Mouse (Mus musculus): ENCODE data around the gene Srsf4. TPM values are rescaled to one million over a fixed set of nuclear protein-coding genes. Genes with fewer than 3 reads are reported as not detected.
A peak's percentile ranks its signal among the peaks of the same experiment; 100 is the strongest.

Gene Srsf4
- polyA plus RNA-seq, 1 experiment, result 55.4 TPM

DNA sequence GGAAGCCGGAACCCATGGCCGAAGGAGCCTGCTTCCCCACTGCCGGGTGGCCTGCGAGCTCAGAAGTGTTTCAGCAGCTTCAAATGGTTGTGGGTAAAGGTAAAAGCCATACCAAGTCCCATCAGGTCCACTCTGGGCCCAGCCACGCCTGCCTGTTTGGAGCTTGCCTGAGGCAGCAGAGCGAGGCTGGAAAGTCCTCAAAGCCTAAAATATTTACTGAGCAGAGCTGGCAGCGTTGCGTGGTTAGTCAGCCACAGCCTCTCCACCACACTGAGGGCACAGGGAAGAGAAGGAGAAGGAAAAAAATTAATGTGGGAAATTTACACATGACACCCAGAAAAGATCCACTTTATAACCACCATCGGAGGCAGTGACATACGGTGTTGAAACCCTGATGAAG is 40.1 kb downstream of the Srsf4 start:
- TF ChIP-seq CEBPB (IDR thresholded peaks at IDR 0.05; ENCODE audit: low read depth) (no peak), MYOG (IDR thresholded peaks at IDR 0.05; ENCODE audit: control insufficient read depth, extremely low read depth, insufficient read length) (no peak), MAX (IDR thresholded peaks at IDR 0.05) (no peak), FOSL1 (IDR thresholded peaks at IDR 0.05; ENCODE audit: insufficient read depth, low read length, poor library complexity, severe bottlenecking) (no peak), CTCF (IDR thresholded peaks at IDR 0.05; ENCODE audit: control insufficient read depth, insufficient read depth, insufficient read length) (no peak), MYOD1 (IDR thresholded peaks at IDR 0.05; ENCODE audit: control insufficient read depth, insufficient read length, low read depth) (no peak)
- H3ac ChIP-seq (ENCODE audit: control insufficient read depth, insufficient read length, low read depth), result no peak overlapping the region
- H3K4me3 ChIP-seq (ENCODE audit: insufficient read depth, poor library complexity, severe bottlenecking), result no peak overlapping the region
- no peaks in the 10 kb centered on the region for H3K79me2 ChIP-seq (ENCODE audit: control insufficient read depth, insufficient read depth)
- H3K27me3 ChIP-seq (ENCODE audit: control insufficient read depth, insufficient read depth, insufficient read length), result no peaks in the 10 kb centered on the region
- no peaks in the 10 kb centered on the region for H3K79me3 ChIP-seq (ENCODE audit: low read depth)
- no peaks in the 10 kb centered on the region for H3K36me3 ChIP-seq (ENCODE audit: control insufficient read depth, insufficient read depth)

DNA sequence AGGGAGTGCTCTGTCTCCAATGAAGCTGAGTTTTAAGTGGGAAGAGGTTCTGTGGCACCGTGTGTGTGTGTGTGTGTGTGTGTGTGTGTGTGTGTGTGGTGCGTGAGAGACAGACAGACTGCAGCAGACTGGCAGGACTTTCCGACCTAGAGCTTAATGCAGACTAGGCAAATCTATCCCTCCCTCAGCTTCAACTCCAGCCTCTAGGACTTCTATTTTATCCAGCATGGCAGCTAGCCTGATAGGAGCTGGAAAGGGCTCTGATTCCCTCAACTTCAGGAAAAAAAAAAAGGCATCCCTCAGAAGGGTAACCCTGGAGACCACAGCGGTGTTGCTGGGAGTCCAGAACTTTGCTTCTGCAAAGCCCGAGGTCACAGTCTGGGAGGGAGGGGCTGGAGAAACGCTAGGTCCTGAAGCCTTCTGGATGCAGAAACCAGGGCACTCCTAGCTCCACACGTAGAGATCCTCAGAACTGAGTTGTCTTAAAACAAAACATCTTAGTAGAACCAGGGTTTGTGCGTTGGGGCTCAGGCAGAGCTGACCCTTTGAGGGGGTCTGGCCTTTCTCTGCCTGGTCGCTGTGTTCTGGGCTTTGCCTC is 40.7 kb downstream of the Srsf4 start:
- no peaks in the 10 kb centered on the region for H3K79me2 ChIP-seq (ENCODE audit: control insufficient read depth, insufficient read depth)
- no peaks in the 10 kb centered on the region for H3K27me3 ChIP-seq (ENCODE audit: control insufficient read depth, insufficient read depth, insufficient read length)
- no peak overlapping the region for H3ac ChIP-seq (ENCODE audit: control insufficient read depth, insufficient read length, low read depth)
- no peaks in the 10 kb centered on the region for H3K36me3 ChIP-seq (ENCODE audit: control insufficient read depth, insufficient read depth)
- no peaks in the 10 kb centered on the region for H3K79me3 ChIP-seq (ENCODE audit: low read depth)
- H3K4me3 ChIP-seq (ENCODE audit: insufficient read depth, poor library complexity, severe bottlenecking), result no peak overlapping the region
- no peak for TF ChIP-seq CEBPB (IDR thresholded peaks at IDR 0.05; ENCODE audit: low read depth)
- no peak for TF ChIP-seq MAX (IDR thresholded peaks at IDR 0.05)
- no peak for TF ChIP-seq MYOG (IDR thresholded peaks at IDR 0.05; ENCODE audit: control insufficient read depth, extremely low read depth, insufficient read length)
- no peak for TF ChIP-seq FOSL1 (IDR thresholded peaks at IDR 0.05; ENCODE audit: insufficient read depth, low read length, poor library complexity, severe bottlenecking)
- TF ChIP-seq CTCF (IDR thresholded peaks at IDR 0.05; ENCODE audit: control insufficient read depth, insufficient read depth, insufficient read length), result no peak
- no peak for TF ChIP-seq USF1 (IDR thresholded peaks at IDR 0.05; ENCODE audit: low read depth)
- TF ChIP-seq MYOD1 (IDR thresholded peaks at IDR 0.05; ENCODE audit: control insufficient read depth, insufficient read length, low read depth), result no peak

DNA sequence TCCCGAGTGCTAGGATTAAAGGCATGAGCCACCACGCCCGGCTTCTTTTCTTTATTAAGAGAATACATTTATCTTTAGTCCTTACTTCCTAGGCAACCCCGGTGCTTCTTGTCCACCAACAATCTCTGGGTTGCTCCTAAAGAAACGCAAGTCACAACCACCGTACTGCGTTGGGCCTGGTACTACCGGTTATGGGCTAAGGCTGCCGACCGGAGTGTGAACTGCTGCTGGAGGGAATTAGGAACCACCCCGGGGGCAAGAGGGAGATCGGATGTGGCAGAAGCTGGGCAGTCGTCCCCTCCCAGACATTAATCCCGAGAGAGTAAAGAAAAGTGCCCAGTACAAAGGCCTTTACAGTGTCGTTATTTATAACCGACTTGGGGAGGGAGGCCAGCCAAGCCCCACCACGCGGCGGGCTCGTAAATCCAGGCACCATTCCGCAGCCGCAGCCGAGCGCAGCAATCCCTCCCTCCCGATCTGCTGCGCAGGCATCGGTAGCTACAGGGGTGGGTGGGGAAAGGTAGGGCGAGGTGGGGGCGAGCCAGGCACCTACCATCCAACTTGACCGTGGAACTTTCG is 41.6 kb downstream of the Srsf4 start:
- no peak overlapping the region for H3K4me3 ChIP-seq (ENCODE audit: insufficient read depth, poor library complexity, severe bottlenecking)
- no peaks in the 10 kb centered on the region for H3K36me3 ChIP-seq (ENCODE audit: control insufficient read depth, insufficient read depth)
- no peaks in the 10 kb centered on the region for H3K79me2 ChIP-seq (ENCODE audit: control insufficient read depth, insufficient read depth)
- no peaks in the 10 kb centered on the region for H3K79me3 ChIP-seq (ENCODE audit: low read depth)
- TF ChIP-seq CEBPB (IDR thresholded peaks at IDR 0.05; ENCODE audit: low read depth), result no peak
- no peak for TF ChIP-seq MYOG (IDR thresholded peaks at IDR 0.05; ENCODE audit: control insufficient read depth, extremely low read depth, insufficient read length)
- TF ChIP-seq MYOD1 (IDR thresholded peaks at IDR 0.05; ENCODE audit: control insufficient read depth, insufficient read length, low read depth), result no peak
- TF ChIP-seq CTCF (IDR thresholded peaks at IDR 0.05; ENCODE audit: control insufficient read depth, insufficient read depth, insufficient read length), result no peak
- TF ChIP-seq FOSL1 (IDR thresholded peaks at IDR 0.05; ENCODE audit: insufficient read depth, low read length, poor library complexity, severe bottlenecking), result no peak
- TF ChIP-seq USF1 (IDR thresholded peaks at IDR 0.05; ENCODE audit: low read depth), result no peak
- no peak for TF ChIP-seq MAX (IDR thresholded peaks at IDR 0.05)
- H3ac ChIP-seq (ENCODE audit: control insufficient read depth, insufficient read length, low read depth), result no peak overlapping the region
- H3K27me3 ChIP-seq (ENCODE audit: control insufficient read depth, insufficient read depth, insufficient read length), result no peaks in the 10 kb centered on the region

DNA sequence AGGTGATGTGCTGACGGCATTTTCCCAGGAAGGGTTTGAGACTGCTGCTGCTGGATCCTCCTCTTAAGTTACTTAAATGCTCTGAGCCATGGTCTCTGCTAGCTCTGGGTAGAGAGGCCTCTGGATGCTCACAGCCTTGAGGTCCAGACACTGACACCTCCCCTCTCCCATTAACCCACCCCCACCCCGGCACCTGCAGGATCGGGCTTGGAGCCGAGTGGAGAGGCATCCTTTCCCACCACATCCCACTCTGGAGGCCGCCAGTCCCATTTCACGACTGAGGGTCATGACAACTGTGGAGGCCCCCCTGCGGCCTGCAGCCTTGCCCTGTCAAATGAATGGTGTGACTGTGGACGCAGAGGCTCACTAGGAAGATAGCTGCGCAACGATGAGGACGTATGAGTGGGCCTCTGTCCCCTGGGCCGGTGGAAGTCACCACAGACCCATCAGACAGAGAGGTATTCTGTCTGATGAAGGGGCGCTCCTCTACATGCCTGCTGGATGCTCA is 42.5 kb downstream of the Srsf4 start:
- Histone ChIP-seq H3K27me3 (ENCODE audit: control insufficient read depth, insufficient read depth, insufficient read length) (no peaks in the 10 kb centered on the region), H3K79me3 (ENCODE audit: low read depth) (no peaks in the 10 kb centered on the region), H3K36me3 (ENCODE audit: control insufficient read depth, insufficient read depth) (no peaks in the 10 kb centered on the region), H3K79me2 (ENCODE audit: control insufficient read depth, insufficient read depth) (no peaks in the 10 kb centered on the region), H3ac (ENCODE audit: control insufficient read depth, insufficient read length, low read depth) (no peak overlapping the region), H3K4me3 (ENCODE audit: insufficient read depth, poor library complexity, severe bottlenecking) (no peak overlapping the region)
- TF ChIP-seq CTCF (IDR thresholded peaks at IDR 0.05; ENCODE audit: control insufficient read depth, insufficient read depth, insufficient read length) (no peak), MYOG (IDR thresholded peaks at IDR 0.05; ENCODE audit: control insufficient read depth, extremely low read depth, insufficient read length) (no peak), MAX (IDR thresholded peaks at IDR 0.05) (no peak), USF1 (IDR thresholded peaks at IDR 0.05; ENCODE audit: low read depth) (no peak), FOSL1 (IDR thresholded peaks at IDR 0.05; ENCODE audit: insufficient read depth, low read length, poor library complexity, severe bottlenecking) (no peak), CEBPB (IDR thresholded peaks at IDR 0.05; ENCODE audit: low read depth) (no peak), MYOD1 (IDR thresholded peaks at IDR 0.05; ENCODE audit: control insufficient read depth, insufficient read length, low read depth) (no peak)

DNA sequence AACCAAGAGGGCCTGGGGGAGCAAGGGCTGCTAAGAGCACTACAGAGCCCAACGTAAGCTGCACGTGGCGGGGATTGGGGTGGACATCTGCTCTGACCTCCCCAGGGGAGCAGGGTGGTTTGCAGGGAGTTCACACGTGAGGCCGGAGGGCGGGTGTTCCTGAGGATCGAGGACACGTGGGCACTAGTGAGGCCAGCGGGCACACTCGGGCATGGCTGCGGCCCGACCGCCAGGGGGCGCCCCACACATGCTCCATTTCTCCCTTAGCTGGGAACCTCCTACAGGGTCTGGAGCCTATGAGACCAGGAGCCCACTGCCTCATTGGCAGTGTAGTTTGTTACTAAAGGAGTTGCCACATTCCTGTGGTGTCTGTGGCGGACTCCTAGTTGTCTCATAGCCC is 43.0 kb downstream of the Srsf4 start:
- no peaks in the 10 kb centered on the region for H3K27me3 ChIP-seq (ENCODE audit: control insufficient read depth, insufficient read depth, insufficient read length)
- no peak overlapping the region for H3ac ChIP-seq (ENCODE audit: control insufficient read depth, insufficient read length, low read depth)
- no peaks in the 10 kb centered on the region for H3K79me3 ChIP-seq (ENCODE audit: low read depth)
- no peaks in the 10 kb centered on the region for H3K36me3 ChIP-seq (ENCODE audit: control insufficient read depth, insufficient read depth)
- no peak for TF ChIP-seq MYOG (IDR thresholded peaks at IDR 0.05; ENCODE audit: control insufficient read depth, extremely low read depth, insufficient read length)
- TF ChIP-seq CTCF (IDR thresholded peaks at IDR 0.05; ENCODE audit: control insufficient read depth, insufficient read depth, insufficient read length), result peak; percentile 97
- TF ChIP-seq USF1 (IDR thresholded peaks at IDR 0.05; ENCODE audit: low read depth), result peak; percentile 58
- TF ChIP-seq CEBPB (IDR thresholded peaks at IDR 0.05; ENCODE audit: low read depth), result no peak
- peak; percentile 41 for TF ChIP-seq MAX (IDR thresholded peaks at IDR 0.05)
- no peak for TF ChIP-seq FOSL1 (IDR thresholded peaks at IDR 0.05; ENCODE audit: insufficient read depth, low read length, poor library complexity, severe bottlenecking)
- no peak for TF ChIP-seq MYOD1 (IDR thresholded peaks at IDR 0.05; ENCODE audit: control insufficient read depth, insufficient read length, low read depth)
- no peak overlapping the region for H3K4me3 ChIP-seq (ENCODE audit: insufficient read depth, poor library complexity, severe bottlenecking)
- H3K79me2 ChIP-seq (ENCODE audit: control insufficient read depth, insufficient read depth), result no peaks in the 10 kb centered on the region

All from C2C12 (cell line).